Mouse (Mus musculus): ENCODE data around the gene Cav3. TPM values are rescaled to one million over a fixed set of nuclear protein-coding genes. Genes with fewer than 3 reads are reported as not detected.

Cav3 gene
- polyA plus RNA-seq, 1 experiment from 2014 or later, result 116 TPM

DNA sequence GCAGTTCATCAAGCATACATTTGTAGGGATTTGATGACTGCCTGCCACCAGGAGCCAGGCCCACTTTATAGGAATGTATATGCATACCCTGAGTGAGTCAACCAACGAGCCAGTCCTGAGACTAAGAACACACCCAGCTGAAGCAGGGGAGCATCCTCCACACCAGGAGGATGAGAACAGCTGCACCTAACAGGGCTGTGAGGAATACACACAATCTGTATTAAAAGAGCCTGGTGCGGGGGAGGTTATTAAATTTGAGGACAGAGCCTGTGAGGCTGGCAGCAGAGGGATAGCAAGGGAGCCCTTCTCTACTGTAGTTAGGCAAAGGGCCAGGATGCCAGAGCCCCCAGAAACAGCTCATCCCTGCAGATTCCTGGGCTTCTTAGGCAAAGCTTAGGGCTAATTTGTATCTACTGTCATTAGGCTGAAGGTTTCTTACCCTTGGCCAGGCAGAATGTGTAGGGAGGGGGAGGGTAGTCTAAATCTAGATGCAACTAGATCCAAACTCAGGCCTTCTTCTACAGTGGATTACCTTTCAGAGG, 50.4 kb downstream of the Cav3 start:
- Histone ChIP-seq H3K4me1 (ENCODE audit: control insufficient read depth in 2 of 2, insufficient read depth in 2 of 2, low read length in 2 of 2) (peaks cover 5 to 6% of the 10 kb centered on the region in 2 experiments; a peak in 3 of 4 replicates), H3K4me3 (ENCODE audit: control insufficient read depth in 1 of 2, insufficient read depth in 1 of 2, low read depth in 1 of 2, low read length in 2 of 2) (no peak overlapping the region), H3K9ac (ENCODE audit: low read length) (no peak overlapping the region), H3K36me3 (ENCODE audit: control insufficient read depth, insufficient read depth, low read length) (no peaks in the 10 kb centered on the region), H3K4me2 (ENCODE audit: low read length) (no peak overlapping the region), H3K9me3 (ENCODE audit: control insufficient read depth, low read length) (no peaks in the 10 kb centered on the region), H3K27ac (replicated peaks in 1 of 2; ENCODE audit: control insufficient read depth in 1 of 2, insufficient read depth in 1 of 2, low read depth in 2 of 2, low read length in 2 of 2) (no peak overlapping the region), H3K27me3 (ENCODE audit: control insufficient read depth, insufficient read depth, low read length) (peaks cover 11% of the 10 kb centered on the region)
- WGBS, result 73% methylated on average over 2 of the region's 2 CpGs
- ATAC-seq (ENCODE audit: insufficient number of reproducible peaks, insufficient read depth, low FRiP score, low read depth), result no peak

DNA sequence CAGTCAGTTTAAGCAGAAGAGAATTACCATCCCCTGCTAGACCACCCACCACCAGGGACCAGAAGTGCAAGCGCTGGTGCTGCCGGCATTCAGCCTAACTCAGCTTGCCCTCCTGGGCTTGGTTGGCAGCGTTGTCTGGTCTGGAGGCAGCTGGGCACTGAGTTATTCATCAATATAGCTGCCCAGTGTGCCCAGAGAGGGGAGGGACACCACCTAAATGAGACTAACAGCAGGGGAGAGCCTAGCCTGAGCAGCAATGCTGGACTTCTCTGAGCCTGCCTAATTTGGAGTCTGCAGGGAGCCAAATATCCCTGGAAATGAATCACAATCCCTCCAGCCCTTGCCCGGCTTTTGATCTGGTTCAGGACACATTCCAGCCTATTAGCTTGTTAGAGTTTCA, 51.0 kb downstream of the Cav3 start:
- H3K4me1 ChIP-seq (ENCODE audit: control insufficient read depth in 2 of 2, insufficient read depth in 2 of 2, low read length in 2 of 2), result peaks cover 5 to 6% of the 10 kb centered on the region in 2 experiments; a peak in 3 of 4 replicates
- ATAC-seq (ENCODE audit: insufficient number of reproducible peaks, insufficient read depth, low FRiP score, low read depth), result no peak
- 40% methylated on average over 4 of the region's 4 CpGs for WGBS
- H3K9ac ChIP-seq (ENCODE audit: low read length), result no peak overlapping the region
- no peaks in the 10 kb centered on the region for H3K9me3 ChIP-seq (ENCODE audit: control insufficient read depth, low read length)
- H3K27ac ChIP-seq (replicated peaks in 1 of 2; ENCODE audit: control insufficient read depth in 1 of 2, insufficient read depth in 1 of 2, low read depth in 2 of 2, low read length in 2 of 2), result no peak overlapping the region
- H3K4me2 ChIP-seq (ENCODE audit: low read length), result no peak overlapping the region
- H3K27me3 ChIP-seq (ENCODE audit: control insufficient read depth, insufficient read depth, low read length), result peaks cover 11% of the 10 kb centered on the region
- no peak overlapping the region for H3K4me3 ChIP-seq (ENCODE audit: control insufficient read depth in 1 of 2, insufficient read depth in 1 of 2, low read depth in 1 of 2, low read length in 2 of 2)
- no peaks in the 10 kb centered on the region for H3K36me3 ChIP-seq (ENCODE audit: control insufficient read depth, insufficient read depth, low read length)

DNA sequence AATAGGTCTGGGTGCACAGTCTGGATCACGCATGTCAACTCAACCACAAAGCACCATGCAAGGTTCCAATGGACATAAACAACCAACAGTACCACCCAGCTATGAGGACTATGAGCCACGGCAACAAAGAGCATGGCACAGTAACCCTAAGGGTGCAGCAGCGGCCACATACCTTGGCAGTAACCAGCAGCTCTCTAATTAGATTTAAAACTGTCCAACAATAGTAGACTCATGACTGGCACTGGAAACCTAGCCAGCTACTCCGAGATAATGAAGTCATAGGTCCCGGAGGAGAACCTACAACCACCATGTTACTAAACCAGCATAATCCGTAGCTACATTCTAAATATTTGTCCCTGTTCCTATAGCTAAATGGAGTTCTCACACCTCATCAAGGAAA, 55.3 kb downstream of the Cav3 start:
- Histone ChIP-seq H3K4me3 (ENCODE audit: control insufficient read depth in 1 of 2, insufficient read depth in 1 of 2, low read depth in 1 of 2, low read length in 2 of 2) (no peak overlapping the region), H3K27me3 (ENCODE audit: control insufficient read depth, insufficient read depth, low read length) (peaks cover 7% of the 10 kb centered on the region), H3K9ac (ENCODE audit: low read length) (no peak overlapping the region), H3K36me3 (ENCODE audit: control insufficient read depth, insufficient read depth, low read length) (no peaks in the 10 kb centered on the region), H3K4me2 (ENCODE audit: low read length) (no peak overlapping the region), H3K9me3 (ENCODE audit: control insufficient read depth, low read length) (no peaks in the 10 kb centered on the region), H3K4me1 (ENCODE audit: control insufficient read depth in 2 of 2, insufficient read depth in 2 of 2, low read length in 2 of 2) (peaks cover 0 to 2% of the 10 kb centered on the region in 2 experiments; a peak in 1 of 4 replicates), H3K27ac (replicated peaks in 1 of 2; ENCODE audit: control insufficient read depth in 1 of 2, insufficient read depth in 1 of 2, low read depth in 2 of 2, low read length in 2 of 2) (no peak overlapping the region)
- 84% methylated on average over 6 of the region's 6 CpGs for WGBS
- no peak for ATAC-seq (ENCODE audit: insufficient number of reproducible peaks, insufficient read depth, low FRiP score, low read depth)

DNA sequence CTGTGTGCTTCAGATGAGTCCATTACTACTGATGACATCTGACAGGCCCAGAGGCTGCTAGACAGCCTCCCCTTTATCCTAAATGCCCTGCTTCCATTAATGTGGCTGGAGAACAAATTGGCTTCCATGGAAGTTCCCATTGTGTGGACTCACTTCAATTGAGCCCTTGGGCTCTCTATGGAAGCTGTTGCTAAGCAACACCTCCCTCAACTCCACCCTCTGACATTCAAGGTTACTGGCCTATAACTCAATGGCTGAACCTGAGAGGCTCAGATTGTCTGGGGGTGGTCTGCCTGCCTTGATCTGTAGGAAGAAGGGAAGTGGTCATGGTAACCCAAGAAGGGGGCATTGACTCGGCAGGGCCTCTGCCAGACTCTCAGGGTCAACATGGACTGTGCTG, 57.2 kb downstream of the Cav3 start:
- H3K4me1 ChIP-seq (ENCODE audit: control insufficient read depth in 2 of 2, insufficient read depth in 2 of 2, low read length in 2 of 2), result no peaks in the 10 kb centered on the region
- no peak overlapping the region for H3K27ac ChIP-seq (replicated peaks in 1 of 2; ENCODE audit: control insufficient read depth in 1 of 2, insufficient read depth in 1 of 2, low read depth in 2 of 2, low read length in 2 of 2)
- no peak overlapping the region for H3K9ac ChIP-seq (ENCODE audit: low read length)
- no peak for ATAC-seq (ENCODE audit: insufficient number of reproducible peaks, insufficient read depth, low FRiP score, low read depth)
- no peaks in the 10 kb centered on the region for H3K36me3 ChIP-seq (ENCODE audit: control insufficient read depth, insufficient read depth, low read length)
- H3K27me3 ChIP-seq (ENCODE audit: control insufficient read depth, insufficient read depth, low read length), result peaks cover 5% of the 10 kb centered on the region; the same call in 1 of the 2 replicates
- no peak overlapping the region for H3K4me2 ChIP-seq (ENCODE audit: low read length)
- H3K4me3 ChIP-seq (ENCODE audit: control insufficient read depth in 1 of 2, insufficient read depth in 1 of 2, low read depth in 1 of 2, low read length in 2 of 2), result no peak overlapping the region
- WGBS, result 64% methylated on average over 1 of the region's 1 CpGs
- H3K9me3 ChIP-seq (ENCODE audit: control insufficient read depth, low read length), result no peaks in the 10 kb centered on the region

DNA sequence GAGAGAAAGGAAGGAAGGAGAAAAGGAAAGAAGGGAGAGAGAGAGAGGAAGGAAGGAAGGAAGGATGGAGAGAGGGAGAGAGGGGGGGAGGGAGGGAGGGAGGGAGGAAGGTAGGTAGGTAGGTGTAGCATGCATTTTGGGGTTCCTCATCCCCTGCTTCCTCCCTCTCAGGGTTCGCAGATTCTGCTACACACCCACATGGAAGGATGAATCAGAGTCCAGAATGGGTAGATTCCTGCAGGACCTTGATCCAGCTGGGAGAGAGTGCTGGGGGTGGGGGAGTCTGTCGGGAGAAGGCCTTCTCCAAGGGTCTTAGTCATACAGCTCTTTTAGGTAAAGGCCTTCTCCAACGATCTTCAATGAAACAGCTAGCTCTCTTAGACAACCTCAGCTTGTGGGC, 58.3 kb downstream of the Cav3 start:
- WGBS, result 68% methylated on average over 3 of the region's 3 CpGs
- peaks cover 5% of the 10 kb centered on the region; the same call in 1 of the 2 replicates for H3K27me3 ChIP-seq (ENCODE audit: control insufficient read depth, insufficient read depth, low read length)
- no peak for ATAC-seq (ENCODE audit: insufficient number of reproducible peaks, insufficient read depth, low FRiP score, low read depth)

DNA sequence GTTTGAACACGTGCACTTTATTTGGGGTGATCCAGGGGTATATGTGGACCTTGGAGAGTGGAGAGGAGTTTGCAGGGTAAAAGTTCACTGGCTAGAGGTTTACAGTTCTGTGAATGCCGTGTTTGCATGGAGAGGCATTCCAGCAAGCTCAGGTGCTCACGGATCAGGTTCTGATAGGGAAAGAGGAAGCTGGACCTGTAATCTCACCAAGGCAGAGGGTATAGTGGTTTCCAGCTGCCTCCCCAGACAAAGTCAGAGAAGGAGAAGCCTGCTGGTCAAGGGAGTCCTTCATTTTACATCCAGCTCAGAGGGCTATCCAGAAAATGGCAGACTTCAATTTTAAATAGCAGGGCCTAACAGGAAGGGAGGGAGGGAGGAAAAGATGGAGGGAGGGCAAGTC, 58.7 kb downstream of the Cav3 start:
- Histone ChIP-seq H3K4me1 (ENCODE audit: control insufficient read depth in 2 of 2, insufficient read depth in 2 of 2, low read length in 2 of 2) (no peaks in the 10 kb centered on the region), H3K4me3 (ENCODE audit: control insufficient read depth in 1 of 2, insufficient read depth in 1 of 2, low read depth in 1 of 2, low read length in 2 of 2) (no peak overlapping the region), H3K27me3 (ENCODE audit: control insufficient read depth, insufficient read depth, low read length) (peaks cover 5% of the 10 kb centered on the region; the same call in 1 of the 2 replicates), H3K4me2 (ENCODE audit: low read length) (no peak overlapping the region), H3K36me3 (ENCODE audit: control insufficient read depth, insufficient read depth, low read length) (no peaks in the 10 kb centered on the region), H3K9me3 (ENCODE audit: control insufficient read depth, low read length) (no peaks in the 10 kb centered on the region), H3K27ac (replicated peaks in 1 of 2; ENCODE audit: control insufficient read depth in 1 of 2, insufficient read depth in 1 of 2, low read depth in 2 of 2, low read length in 2 of 2) (no peak overlapping the region), H3K9ac (ENCODE audit: low read length) (no peak overlapping the region)
- ATAC-seq (ENCODE audit: insufficient number of reproducible peaks, insufficient read depth, low FRiP score, low read depth), result no peak
- 65% methylated on average over 3 of the region's 3 CpGs for WGBS

More for the DNA sequence above, 58.3 kb downstream of the Cav3 start:
- no peaks in the 10 kb centered on the region for H3K9me3 ChIP-seq (ENCODE audit: control insufficient read depth, low read length)
- H3K36me3 ChIP-seq (ENCODE audit: control insufficient read depth, insufficient read depth, low read length), result no peaks in the 10 kb centered on the region
- no peak overlapping the region for H3K9ac ChIP-seq (ENCODE audit: low read length)
- no peak overlapping the region for H3K4me2 ChIP-seq (ENCODE audit: low read length)
- no peak overlapping the region for H3K27ac ChIP-seq (replicated peaks in 1 of 2; ENCODE audit: control insufficient read depth in 1 of 2, insufficient read depth in 1 of 2, low read depth in 2 of 2, low read length in 2 of 2)
- H3K4me1 ChIP-seq (ENCODE audit: control insufficient read depth in 2 of 2, insufficient read depth in 2 of 2, low read length in 2 of 2), result no peaks in the 10 kb centered on the region
- H3K4me3 ChIP-seq (ENCODE audit: control insufficient read depth in 1 of 2, insufficient read depth in 1 of 2, low read depth in 1 of 2, low read length in 2 of 2), result no peak overlapping the region

Other genes with a start within 250 kb of the Cav3 start
- 56.7 and 59.6 TPM in 2 replicates for gene Lmcd1, start 185.7 kb upstream of the Cav3 start, polyA plus RNA-seq (2014; fragmentation: Nextera tagmentation; extraction: Ambion mirVana)
- gene Ssu2, start 71.5 kb upstream of the Cav3 start, polyA plus RNA-seq (2014; fragmentation: Nextera tagmentation; extraction: Ambion mirVana), result 2.8 and 3.3 TPM in 2 replicates
- 0.35 and 0.47 TPM in 2 replicates for gene Oxtr, start 30.4 kb downstream of the Cav3 start, polyA plus RNA-seq (2014; fragmentation: Nextera tagmentation; extraction: Ambion mirVana)
- 17.8 and 19.0 TPM in 2 replicates for gene Rad18, start 237.2 kb downstream of the Cav3 start, polyA plus RNA-seq (2014; fragmentation: Nextera tagmentation; extraction: Ambion mirVana)

Measured in heart, embryonic 14.5 days (tissue).